Mouse (Mus musculus): ENCODE data around the gene Rhox4g. TPM values are rescaled to one million over a fixed set of nuclear protein-coding genes. Genes with fewer than 3 reads are reported as not detected.

Gene Rhox4g
- total RNA-seq (2023), result not detected

DNA sequence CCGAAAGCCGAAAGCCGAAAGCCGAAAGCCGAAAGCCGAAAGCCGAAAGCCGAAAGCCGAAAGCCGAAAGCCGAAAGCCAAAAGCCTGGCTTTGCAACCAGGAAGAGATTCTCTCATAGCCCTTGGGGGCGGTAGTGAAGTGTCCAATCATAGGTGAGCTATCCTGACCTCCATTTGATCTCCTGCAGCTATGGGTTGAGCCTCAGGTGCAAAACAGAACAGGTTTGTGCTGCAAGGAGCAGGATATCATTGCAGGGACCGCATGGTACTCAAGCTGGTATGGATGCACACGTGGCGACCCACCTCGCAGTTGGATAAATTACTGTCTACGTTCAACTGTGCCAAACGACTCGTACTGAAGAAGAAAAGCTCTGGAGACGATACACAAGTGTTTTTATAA lies at the start of gene Rhox4g:
Gene Rhox4g (minus strand): TSS at position 101 of the 400 bp plus-strand sequence.

DNA sequence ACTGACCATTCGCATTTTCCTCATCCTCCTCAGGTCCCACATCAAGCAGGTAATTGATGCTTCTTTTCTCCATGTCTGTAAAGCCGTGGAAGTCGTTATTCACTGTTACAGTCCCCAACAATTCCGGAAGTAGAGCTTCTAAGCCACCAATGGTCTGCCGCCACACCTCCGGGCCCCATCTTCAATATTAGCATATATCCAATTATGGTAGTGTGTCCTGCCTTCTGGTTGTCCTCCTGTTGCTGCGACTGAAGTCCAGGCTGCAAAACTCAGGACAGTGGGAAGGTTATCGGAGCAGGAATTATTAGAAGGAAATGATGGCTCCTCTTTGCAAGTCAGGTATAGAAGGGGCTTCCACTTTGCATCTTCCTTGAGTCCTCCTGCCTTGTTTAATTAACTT lies 22.1 kb upstream of the Rhox4g start, which contains the start of gene Rhox2h:
Gene Rhox2h (minus strand): TSS at position 101 of the 400 bp plus-strand sequence.

DNA sequence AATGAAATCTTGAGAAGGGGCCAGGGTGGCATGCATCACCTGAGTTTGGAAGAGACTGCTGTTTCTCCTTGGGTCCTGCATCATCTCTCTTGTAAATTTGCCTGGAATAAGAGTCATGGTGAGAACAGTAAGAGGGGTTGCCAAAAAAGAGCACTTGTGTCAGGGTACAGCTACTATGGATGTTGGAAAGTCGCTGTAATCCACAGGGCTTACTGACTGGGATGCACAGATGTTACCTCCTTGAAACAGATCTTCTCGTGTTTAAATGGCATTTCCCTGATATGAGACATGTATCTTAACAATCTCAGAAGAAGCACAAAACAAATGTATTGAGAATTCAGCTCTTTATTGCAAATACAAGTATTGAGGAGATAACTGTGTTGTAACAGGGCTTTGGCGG lies 17.5 kb upstream of the Rhox4g start, which contains the start of gene Rhox3h:
Gene Rhox3h (minus strand): TSS at position 101 of the 400 bp plus-strand sequence.

DNA sequence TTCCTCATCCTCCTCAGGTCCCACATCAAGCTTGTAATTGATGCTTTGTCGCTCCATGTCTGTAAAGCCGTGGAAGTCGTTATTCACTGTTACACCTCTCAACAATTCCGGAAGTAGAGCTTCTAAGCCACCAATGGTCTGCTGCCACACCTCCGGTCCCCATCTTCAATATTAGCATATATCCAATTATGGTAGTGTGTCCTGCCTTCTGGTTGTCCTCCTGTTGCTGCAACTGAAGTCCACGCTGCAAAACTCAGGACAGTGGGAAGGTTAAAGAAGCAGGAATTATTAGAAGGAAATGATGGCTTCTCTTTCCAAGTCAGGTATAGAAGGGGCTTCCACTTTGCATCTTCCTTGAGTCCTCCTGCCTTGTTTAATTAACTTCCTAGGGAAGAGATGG lies 7.8 kb downstream of the Rhox4g start, which contains the start of gene Rhox2g:
Gene Rhox2g (minus strand): TSS at position 101 of the 400 bp plus-strand sequence.

DNA sequence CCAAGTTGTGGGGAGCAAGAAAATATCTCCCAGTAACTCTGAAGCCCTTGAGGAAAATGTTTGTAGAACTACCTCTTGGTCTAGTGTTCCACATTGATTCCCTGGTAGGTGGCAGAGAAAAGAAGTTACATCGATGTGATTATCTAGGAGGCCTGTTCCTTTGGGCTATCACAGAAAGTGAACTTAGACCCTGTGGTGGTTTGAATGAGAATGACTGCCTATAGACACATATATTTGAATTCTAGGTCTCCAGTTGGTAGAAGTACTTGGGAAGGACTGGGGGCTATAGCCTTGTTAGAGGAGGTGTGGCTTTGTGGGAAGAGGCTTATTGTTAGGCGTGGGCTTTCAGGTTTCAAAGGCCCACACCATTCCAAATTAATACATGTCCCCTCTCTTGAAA lies 22.6 kb downstream of the Rhox4g start, which contains the start of gene Rhox3g:
Gene Rhox3g (minus strand): TSS at position 101 of the 400 bp plus-strand sequence.

DNA sequence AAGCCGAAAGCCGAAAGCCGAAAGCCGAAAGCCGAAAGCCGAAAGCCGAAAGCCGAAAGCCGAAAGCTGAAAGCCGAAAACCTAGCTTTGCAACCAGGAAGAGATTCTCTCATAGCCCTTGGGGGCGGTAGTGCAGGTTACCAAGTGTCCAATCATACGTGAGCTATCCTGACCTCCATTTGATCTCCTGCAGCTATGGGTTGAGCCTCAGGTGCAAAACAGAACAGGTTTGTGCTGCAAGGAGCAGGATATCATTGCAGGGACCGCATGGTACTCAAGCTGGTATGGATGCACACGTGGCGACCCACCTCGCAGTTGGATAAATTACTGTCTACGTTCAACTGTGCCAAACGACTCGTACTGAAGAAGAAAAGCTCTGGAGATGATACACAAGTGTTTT lies 43.5 kb downstream of the Rhox4g start, which contains the start of gene Rhox4f:
Gene Rhox4f (minus strand): TSS at position 101 of the 400 bp plus-strand sequence.

Other genes starting within 250 kb of the Rhox4g start
- not detected for gene Rhox2b, start 239.3 kb downstream of the Rhox4g start, total RNA-seq (2023)
- gene Rhox4b, start 218.8 kb downstream of the Rhox4g start, total RNA-seq (2023), result not detected
- not detected for gene Rhox2c, start 197.6 kb downstream of the Rhox4g start, total RNA-seq (2023)
- gene Rhox3c, start 192.7 kb downstream of the Rhox4g start, total RNA-seq (2023), result not detected
- not detected for gene Rhox4c, start 171.0 kb downstream of the Rhox4g start, total RNA-seq (2023)
- not detected for gene Rhox2d, start 157.9 kb downstream of the Rhox4g start, total RNA-seq (2023)
- not detected for gene Rhox4d, start 137.0 kb downstream of the Rhox4g start, total RNA-seq (2023)
- not detected for gene Rhox2e, start 120.9 kb downstream of the Rhox4g start, total RNA-seq (2023)
- gene Rhox3e, start 109.3 kb downstream of the Rhox4g start, total RNA-seq (2023), result not detected
- gene Rhox4e, start 93.9 kb downstream of the Rhox4g start, total RNA-seq (2023), result not detected
- not detected for gene Rhox2f, start 79.9 kb downstream of the Rhox4g start, total RNA-seq (2023)
- not detected for gene Rhox3f, start 70.3 kb downstream of the Rhox4g start, total RNA-seq (2023)
- gene Rhox4f, start 43.6 kb downstream of the Rhox4g start, total RNA-seq (2023), result not detected
- not detected for gene Rhox3g, start 22.7 kb downstream of the Rhox4g start, total RNA-seq (2023)
- not detected for gene Rhox2g, start 7.9 kb downstream of the Rhox4g start, total RNA-seq (2023)
- not detected for gene Rhox3h, start 17.4 kb upstream of the Rhox4g start, total RNA-seq (2023)
- gene Rhox2h, start 21.9 kb upstream of the Rhox4g start, total RNA-seq (2023), result not detected
- gene Rhox5, start 153.5 kb upstream of the Rhox4g start, total RNA-seq (2023), result not detected
- gene Rhox6, start 175.6 kb upstream of the Rhox4g start, total RNA-seq (2023), result not detected
- not detected for gene Rhox7a, start 180.4 kb upstream of the Rhox4g start, total RNA-seq (2023)
- not detected for gene Rhox8, start 227.6 kb upstream of the Rhox4g start, total RNA-seq (2023)
- gene Rhox7b, start 245.9 kb upstream of the Rhox4g start, total RNA-seq (2023), result not detected

Measured in neutrophil, adult 83 days (primary cell).